Mouse (Mus musculus): Measurements from ENCODE around the gene Tmem131l. TPM values are rescaled to one million over a fixed set of nuclear protein-coding genes. Genes with fewer than 3 reads are reported as not detected.
A peak's percentile ranks its signal among the peaks of the same experiment; 100 is the strongest.

Gene Tmem131l
- total RNA-seq (2021): 10 to 100 TPM; 29.6 to 35.8 TPM
- long read RNA-seq, experiment 1, full-length matches to known transcripts: 1 of 6 reads
- long read RNA-seq, experiment 1, partial matches to known transcripts: 0 of 6 reads
- long read RNA-seq, experiment 1, other reads (novel, unspliced or antisense): 5 of 6 reads
- long read RNA-seq, experiment 2, full-length matches to known transcripts: 1 of 10 reads
- long read RNA-seq, experiment 2, partial matches to known transcripts: 3 of 10 reads
- long read RNA-seq, experiment 2, other reads (novel, unspliced or antisense): 6 of 10 reads

DNA sequence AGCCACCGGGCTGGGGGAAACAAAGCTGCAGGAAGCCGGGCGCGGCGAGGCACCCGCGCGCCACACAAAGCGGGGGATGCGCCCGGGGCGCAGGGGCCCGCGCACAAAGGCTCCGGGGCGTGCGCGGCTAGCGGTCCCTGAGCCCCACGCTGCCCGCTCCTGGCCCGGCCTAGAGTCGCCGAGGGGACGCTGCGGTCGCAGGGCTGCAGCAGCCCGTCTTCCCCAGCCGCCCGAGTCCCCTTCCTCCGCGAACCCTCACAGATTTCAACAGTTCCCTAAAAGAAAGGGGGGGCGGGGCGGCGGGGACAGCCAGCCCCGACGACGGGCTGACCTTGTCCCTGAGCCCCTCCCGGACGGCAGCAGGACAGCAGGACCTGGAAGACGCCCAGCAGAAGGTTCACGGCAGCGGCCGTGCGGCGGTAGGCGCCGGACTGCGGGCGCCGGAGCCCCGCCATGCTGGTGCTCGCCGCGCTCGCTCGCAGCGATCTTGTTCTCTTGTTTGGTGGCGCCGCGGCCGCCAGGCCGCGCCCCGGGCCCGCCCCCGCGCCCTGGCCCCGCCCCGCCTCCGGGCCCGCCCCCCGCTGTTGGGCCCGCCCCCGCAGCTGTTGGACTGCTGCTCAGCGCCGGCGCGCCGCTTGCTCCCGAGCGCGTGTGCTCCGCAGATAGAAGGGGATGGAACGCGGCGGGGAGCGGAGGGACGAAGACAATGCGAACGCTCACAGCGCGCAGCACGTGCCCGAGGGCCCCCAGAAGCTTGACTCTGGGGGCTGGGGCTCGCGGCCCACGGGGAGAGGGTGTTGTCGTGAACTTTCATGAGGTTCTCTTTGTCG, at the start of gene Tmem131l:
Tmem131l (minus strand) TSS at position 530 of the 830 bp plus-strand sequence.
- intact Hi-C loops (cut with DNase I): loop anchor here (5.0 to 10.0 kb wide), 4 partner anchors 48 to 275 kb away; partner anchors contain the start of gene Mnd1
- peak; percentile 70 to 76 for DNase-seq (ENCODE audit: low spot score in 2 of 2)

DNA sequence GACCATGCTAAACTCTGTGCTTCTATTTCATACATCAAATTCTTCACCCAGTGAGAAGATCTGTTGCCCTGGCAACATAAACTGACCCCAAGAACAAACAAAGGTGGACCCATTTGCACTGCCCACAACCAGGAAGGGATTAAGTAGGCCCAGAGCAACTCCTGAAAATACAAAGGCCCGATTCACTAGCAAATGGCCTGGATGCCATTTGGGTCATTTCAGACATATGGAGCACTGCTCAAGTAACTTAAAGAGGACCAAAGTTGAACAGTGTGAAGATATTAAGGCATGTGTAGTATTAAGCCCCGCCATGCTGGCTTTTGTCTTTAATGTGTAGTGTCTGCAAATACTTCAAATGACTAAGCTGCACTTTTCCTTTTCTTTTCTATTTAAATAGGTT, 46.9 kb upstream of the Tmem131l start:
- no peak for DNase-seq (ENCODE audit: low spot score in 2 of 2)
- intact Hi-C loops (cut with DNase I): no loop called here

DNA sequence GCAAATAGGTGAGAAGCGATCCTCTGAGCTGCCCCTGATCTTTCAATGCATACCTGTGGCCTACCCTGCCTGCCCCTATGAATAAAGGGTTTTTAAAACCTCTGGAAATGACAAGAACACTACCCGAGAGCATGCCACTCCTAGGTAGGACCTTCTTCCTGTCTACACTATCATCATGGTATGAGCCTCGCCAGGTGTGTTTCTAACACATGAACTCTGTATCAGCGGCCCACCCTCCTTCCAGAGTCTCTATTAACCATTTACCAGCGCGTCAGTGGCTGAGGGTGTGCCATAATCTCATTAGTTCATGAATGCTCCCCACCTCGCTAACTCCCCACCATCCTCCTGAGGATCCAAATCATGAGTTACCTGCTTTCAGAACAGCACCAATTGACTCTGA, 46.4 kb upstream of the Tmem131l start:
- DNase-seq (ENCODE audit: low spot score in 2 of 2): no peak
- intact Hi-C loops (cut with DNase I): no loop called here

DNA sequence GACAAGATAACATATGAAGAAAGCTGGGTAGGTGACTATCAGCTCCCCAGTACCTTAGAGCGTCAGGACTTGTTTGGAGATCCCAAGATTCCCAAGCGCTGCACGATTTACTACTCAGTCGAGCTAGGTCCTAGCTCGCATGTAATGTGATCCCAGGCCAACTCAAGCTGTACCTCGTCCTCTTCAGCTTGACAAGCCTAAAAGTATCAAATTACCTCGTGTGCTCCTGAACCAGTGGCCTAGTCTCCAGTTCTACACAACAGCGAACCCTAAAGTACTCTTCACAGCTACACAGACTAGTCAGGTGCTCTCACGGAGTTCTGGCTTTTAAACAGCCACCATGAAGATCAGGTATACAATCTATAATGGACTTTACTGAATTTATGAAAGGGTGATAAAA, 45.5 kb upstream of the Tmem131l start:
- intact Hi-C loops (cut with DNase I): no loop called here
- no peak for DNase-seq (ENCODE audit: low spot score in 2 of 2)

DNA sequence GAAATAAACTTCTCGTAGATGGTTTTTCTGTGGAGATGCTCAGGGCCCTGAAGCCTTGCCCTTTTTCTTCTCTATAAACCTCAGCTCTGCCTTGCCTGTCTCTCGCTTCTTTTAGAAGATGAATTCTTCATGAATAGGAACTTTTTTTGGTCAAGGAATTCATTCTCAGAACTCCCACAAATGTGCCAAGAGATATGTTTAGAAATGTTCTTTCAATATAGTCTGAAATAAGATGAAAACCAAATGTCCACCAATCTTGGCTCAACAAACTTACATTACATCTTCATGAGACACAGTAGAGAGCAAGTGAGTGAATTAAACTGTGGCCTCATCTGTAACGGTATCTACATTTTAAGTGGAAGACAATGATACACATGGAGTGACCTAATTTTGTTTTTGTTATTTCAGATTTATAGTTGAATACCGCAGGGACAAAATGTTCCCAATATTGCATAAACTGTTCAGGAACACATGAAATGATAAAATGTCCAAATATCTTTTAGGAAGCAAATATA, 41.3 kb upstream of the Tmem131l start:
- peak in 1 of 2 experiments; percentile 28 for DNase-seq (ENCODE audit: low spot score in 2 of 2)
- intact Hi-C loops (cut with DNase I): no loop called here

DNA sequence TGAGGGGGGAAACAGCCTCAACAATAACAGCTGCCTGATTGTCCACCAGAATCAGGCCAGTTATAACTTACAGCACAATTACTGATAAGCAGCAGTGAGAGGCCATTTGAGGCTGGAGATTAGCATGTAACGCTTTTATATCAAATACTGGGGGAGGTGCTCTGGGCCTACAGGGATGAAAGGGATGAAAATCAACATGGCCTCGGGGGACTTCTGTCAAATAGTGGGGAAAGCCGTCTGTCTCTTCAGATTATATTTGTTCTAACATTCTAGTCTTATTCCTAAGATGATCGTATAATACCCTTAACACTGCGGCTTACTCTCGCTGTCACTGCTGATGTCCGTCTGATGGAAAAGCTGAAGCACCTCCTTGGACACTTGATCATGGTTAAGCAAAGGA, 40.1 kb upstream of the Tmem131l start:
- DNase-seq (ENCODE audit: low spot score in 2 of 2): no peak
- intact Hi-C loops (cut with DNase I): no loop called here

- intact Hi-C loops (cut with DNase I): no loop called here
- no peak for DNase-seq (ENCODE audit: low spot score in 2 of 2)
These were observed 37.5 kb upstream of the Tmem131l start for GRCm38 (mm10) chr3:84077505-84077904.

DNA sequence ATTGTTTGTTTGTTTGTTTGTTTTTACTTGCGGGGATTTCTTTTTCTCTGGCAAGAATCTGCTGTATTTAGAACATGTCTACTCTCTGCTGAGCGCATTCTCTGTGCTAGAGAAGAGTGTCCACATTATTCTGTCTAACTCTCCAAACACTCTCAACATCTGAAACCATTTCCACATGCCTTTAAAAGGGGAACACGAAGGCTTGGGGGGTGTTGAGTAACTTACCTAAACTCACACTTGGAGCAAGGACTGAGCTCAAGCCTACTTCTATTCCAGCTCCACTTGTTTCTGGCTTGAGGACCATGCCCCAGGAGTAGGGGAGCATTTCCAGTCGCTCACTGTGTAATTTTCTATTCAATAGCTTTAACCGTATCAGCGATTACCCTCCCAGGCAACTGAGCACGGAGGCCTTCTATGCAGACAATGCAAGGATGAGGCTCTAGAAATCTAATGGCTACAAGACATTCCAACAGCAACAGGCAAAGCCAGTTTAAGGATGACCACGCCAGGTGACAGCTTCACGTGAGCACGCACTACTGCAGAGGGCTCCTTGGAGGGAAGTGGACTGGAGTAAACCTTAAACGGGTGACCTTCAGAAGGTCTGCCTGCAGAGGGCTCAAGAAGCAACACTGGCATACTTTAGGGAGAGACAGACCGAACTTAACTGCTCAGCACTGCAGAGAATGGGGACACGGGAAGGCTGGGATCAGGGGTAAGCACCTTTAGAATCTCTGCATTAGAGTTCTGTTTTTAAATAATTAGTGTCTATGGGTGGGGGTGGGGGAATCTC, 36.8 kb upstream of the Tmem131l start:
- DNase-seq (ENCODE audit: low spot score in 2 of 2): no peak
- intact Hi-C loops (cut with DNase I): no loop called here

- peak in 1 of 2 experiments; percentile 39 for DNase-seq (ENCODE audit: low spot score in 2 of 2)
- intact Hi-C loops (cut with DNase I): no loop called here
These were observed 35.5 kb upstream of the Tmem131l start for GRCm38 (mm10) chr3:84075516-84075915.

GRCm38 (mm10) chr3:84074777-84075176, 34.8 kb upstream of the Tmem131l start:
- DNase-seq (ENCODE audit: low spot score in 2 of 2): no peak
- intact Hi-C loops (cut with DNase I): no loop called here

GRCm38 (mm10) chr3:84071641-84072040, 31.7 kb upstream of the Tmem131l start:
- intact Hi-C loops (cut with DNase I): no loop called here
- DNase-seq (ENCODE audit: low spot score in 2 of 2): no peak

DNA sequence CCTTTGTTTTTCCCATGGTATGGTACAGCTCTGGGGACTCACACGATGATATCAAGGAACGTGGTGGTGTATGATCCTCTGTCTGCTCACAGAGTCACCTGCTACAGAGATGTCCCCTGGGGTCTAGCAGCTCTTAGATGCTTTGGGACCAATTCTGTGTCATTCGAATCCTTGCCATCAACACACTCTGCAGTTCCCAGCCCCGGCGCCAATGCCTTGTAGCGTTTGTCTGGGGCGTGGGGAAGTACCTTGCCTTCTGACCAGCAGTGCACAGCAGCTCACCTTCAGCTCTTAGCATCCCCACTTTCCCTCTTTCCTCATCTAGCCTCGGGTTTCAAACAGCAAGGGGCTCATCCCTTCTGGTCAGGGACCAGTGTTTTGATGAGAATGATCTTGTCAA, 30.8 kb upstream of the Tmem131l start:
- intact Hi-C loops (cut with DNase I): no loop called here
- no peak for DNase-seq (ENCODE audit: low spot score in 2 of 2)

GRCm38 (mm10) chr3:84068831-84069709, 29.1 kb upstream of the Tmem131l start:
- no peak for DNase-seq (ENCODE audit: low spot score in 2 of 2)
- intact Hi-C loops (cut with DNase I): no loop called here

DNA sequence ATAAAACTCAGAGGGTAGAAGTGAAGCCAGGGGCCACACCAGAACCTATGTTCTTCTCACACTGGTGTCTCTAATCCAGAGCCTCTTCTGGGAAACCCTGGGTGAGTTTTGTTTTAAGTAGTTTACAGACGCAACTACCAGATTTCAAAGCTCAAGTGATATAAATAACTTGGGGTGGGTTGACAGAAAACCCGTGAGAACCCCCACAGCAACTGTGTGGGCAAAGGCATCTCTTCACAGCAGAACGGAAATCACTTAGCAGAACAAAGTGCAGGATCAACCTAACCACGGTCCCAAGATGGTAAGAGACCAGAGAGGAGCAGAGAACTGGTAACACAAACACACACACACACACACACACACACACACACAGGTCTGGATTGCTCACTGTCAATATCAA, 25.9 kb upstream of the Tmem131l start:
- DNase-seq (ENCODE audit: low spot score in 2 of 2): no peak
- intact Hi-C loops (cut with DNase I): no loop called here

DNA sequence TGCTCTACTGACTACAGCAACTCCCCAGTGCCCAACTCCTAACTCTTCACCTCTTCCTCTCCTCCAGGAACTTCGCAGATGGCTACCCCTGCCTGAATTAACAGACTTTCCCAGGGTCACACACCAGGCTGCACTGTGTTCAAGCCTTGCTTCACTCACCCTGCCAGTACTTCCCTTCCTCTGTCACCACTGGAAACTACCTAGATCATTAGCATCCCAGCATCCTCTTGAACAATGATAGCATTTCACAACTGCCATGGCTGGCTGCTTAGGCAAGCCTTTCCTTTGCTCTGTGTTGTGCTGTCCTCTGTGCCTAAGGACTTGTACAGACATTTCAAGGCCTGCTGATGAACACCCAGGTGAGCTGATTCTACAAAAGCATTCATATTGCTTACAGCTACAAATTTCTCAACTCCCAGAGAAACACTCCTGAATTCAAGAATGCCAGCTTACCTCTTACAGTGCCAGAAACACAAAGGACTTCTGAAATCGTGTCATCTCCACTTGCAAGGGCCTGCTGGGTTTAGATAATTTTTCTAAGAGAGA, 23.5 kb upstream of the Tmem131l start:
- intact Hi-C loops (cut with DNase I): no loop called here
- no peak for DNase-seq (ENCODE audit: low spot score in 2 of 2)

DNA sequence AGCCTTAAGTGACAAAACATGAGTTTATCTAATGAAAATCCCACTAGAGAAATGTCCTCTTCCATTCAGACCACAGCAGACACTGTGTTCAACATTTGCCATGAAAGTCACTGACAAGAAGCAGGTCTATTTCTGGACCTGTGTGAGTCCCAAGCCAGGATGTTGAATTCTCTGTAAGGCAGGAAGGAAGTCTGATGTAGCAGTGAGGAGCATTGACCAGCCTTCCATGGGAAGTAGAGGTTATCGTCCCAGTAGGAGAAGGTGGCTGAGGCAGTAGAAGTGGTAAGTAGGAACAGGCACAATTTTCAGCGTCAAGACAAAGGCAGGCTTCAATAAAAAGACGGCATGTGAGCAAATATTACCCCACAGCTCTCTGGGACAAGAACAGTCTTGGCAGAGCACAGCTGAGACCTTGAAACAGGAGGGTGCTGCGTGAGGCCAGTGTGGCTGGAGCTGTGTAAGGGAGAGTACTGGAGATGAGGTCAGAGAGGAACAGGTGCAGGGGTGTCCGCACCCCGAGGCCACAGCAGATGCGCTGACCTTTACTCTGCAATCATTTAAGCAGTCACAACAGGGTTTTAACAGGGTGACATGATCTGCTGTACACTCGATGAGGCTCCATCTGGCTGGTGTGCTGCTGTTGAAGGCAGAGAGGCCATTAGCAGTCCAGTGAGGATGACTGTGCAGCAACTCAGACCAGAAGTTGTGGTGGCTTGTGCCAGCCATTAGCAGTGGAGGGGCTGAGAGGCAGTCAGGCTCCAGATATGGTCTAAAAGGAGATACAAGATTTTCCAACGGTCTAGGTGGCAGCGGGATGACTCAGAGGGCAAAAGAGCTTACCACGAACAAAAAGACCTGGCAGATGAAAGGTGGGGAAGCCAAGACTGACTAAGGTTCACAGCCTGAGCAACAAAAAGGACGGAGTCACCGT, 21.8 kb upstream of the Tmem131l start:
- intact Hi-C loops (cut with DNase I): no loop called here
- DNase-seq (ENCODE audit: low spot score in 2 of 2): no peak

GRCm38 (mm10) chr3:84060946-84061345, 21.0 kb upstream of the Tmem131l start:
- no peak for DNase-seq (ENCODE audit: low spot score in 2 of 2)
- intact Hi-C loops (cut with DNase I): no loop called here

- no peak for DNase-seq (ENCODE audit: low spot score in 2 of 2)
- intact Hi-C loops (cut with DNase I): no loop called here
These were observed 20.2 kb upstream of the Tmem131l start for GRCm38 (mm10) chr3:84060128-84060527.
